Mouse (Mus musculus): ENCODE data around the gene Glipr1. TPM values are rescaled to one million over a fixed set of nuclear protein-coding genes. Genes with fewer than 3 reads are reported as not detected.
A peak's percentile ranks its signal among the peaks of the same experiment; 100 is the strongest.

Glipr1 gene
- total and polyA plus RNA-seq, 2 experiments: 0.32 to 1.0 TPM

- TF ChIP-seq CTCF (IDR thresholded peaks at IDR 0.05; ENCODE audit: low read depth, low read length) (no peak), POLR2A (IDR thresholded peaks at IDR 0.05; ENCODE audit: extremely low read depth, insufficient read depth, low read length) (no peak)
- Histone ChIP-seq H3K4me1 (ENCODE audit: control insufficient read depth, insufficient read depth, low read length) (peaks cover 2% of the 10 kb centered on the region; the same call in 1 of the 2 replicates), H3K27ac (replicated peaks; ENCODE audit: insufficient read depth, low read depth, low read length) (no peak overlapping the region), H3K36me3 (ENCODE audit: control insufficient read depth, insufficient read depth, low read length) (no peaks in the 10 kb centered on the region), H3K79me2 (ENCODE audit: control insufficient read depth, insufficient read depth, low read length) (no peaks in the 10 kb centered on the region), H3K4me3 (ENCODE audit: insufficient read depth, low read depth, low read length) (no peak overlapping the region), H3K27me3 (ENCODE audit: control insufficient read depth, insufficient read depth, low read length) (no peaks in the 10 kb centered on the region), H3K9ac (ENCODE audit: low read depth, low read length) (no peak overlapping the region)
- no peak for DNase-seq (ENCODE audit: extremely low read depth, low read depth, low spot score)
Observed at GRCm38 (mm10) chr10:111997671-111998070, 4.8 kb downstream of the Glipr1 start.

GRCm38 (mm10) chr10:111996911-111997347 lies 5.5 kb downstream of the Glipr1 start:
- H3K9ac ChIP-seq (ENCODE audit: low read depth, low read length): no peak overlapping the region
- TF ChIP-seq POLR2A (IDR thresholded peaks at IDR 0.05; ENCODE audit: extremely low read depth, insufficient read depth, low read length) (no peak), CTCF (IDR thresholded peaks at IDR 0.05; ENCODE audit: low read depth, low read length) (no peak)
- H3K27ac ChIP-seq (replicated peaks; ENCODE audit: insufficient read depth, low read depth, low read length): no peak overlapping the region
- no peaks in the 10 kb centered on the region for H3K79me2 ChIP-seq (ENCODE audit: control insufficient read depth, insufficient read depth, low read length)
- peak; percentile 22 for DNase-seq (ENCODE audit: extremely low read depth, low read depth, low spot score)
- H3K4me3 ChIP-seq (ENCODE audit: insufficient read depth, low read depth, low read length): peak overlapping the region; percentile 30
- H3K4me1 ChIP-seq (ENCODE audit: control insufficient read depth, insufficient read depth, low read length): no peaks in the 10 kb centered on the region
- H3K36me3 ChIP-seq (ENCODE audit: control insufficient read depth, insufficient read depth, low read length): no peaks in the 10 kb centered on the region
- 77% methylated on average over 8 of the region's 8 CpGs for WGBS
- H3K27me3 ChIP-seq (ENCODE audit: control insufficient read depth, insufficient read depth, low read length): no peaks in the 10 kb centered on the region

GRCm38 (mm10) chr10:111996549-111996904 lies 5.9 kb downstream of the Glipr1 start:
- H3K4me3 ChIP-seq (ENCODE audit: insufficient read depth, low read depth, low read length): peak overlapping the region; percentile 30
- no peak for DNase-seq (ENCODE audit: extremely low read depth, low read depth, low spot score)
- H3K36me3 ChIP-seq (ENCODE audit: control insufficient read depth, insufficient read depth, low read length): no peaks in the 10 kb centered on the region
- H3K79me2 ChIP-seq (ENCODE audit: control insufficient read depth, insufficient read depth, low read length): no peaks in the 10 kb centered on the region
- H3K27me3 ChIP-seq (ENCODE audit: control insufficient read depth, insufficient read depth, low read length): no peaks in the 10 kb centered on the region
- no peak overlapping the region for H3K27ac ChIP-seq (replicated peaks; ENCODE audit: insufficient read depth, low read depth, low read length)
- H3K4me1 ChIP-seq (ENCODE audit: control insufficient read depth, insufficient read depth, low read length): no peaks in the 10 kb centered on the region
- TF ChIP-seq POLR2A (IDR thresholded peaks at IDR 0.05; ENCODE audit: extremely low read depth, insufficient read depth, low read length) (no peak), CTCF (IDR thresholded peaks at IDR 0.05; ENCODE audit: low read depth, low read length) (no peak)
- WGBS: 80% methylated on average over 7 of the region's 7 CpGs
- H3K9ac ChIP-seq (ENCODE audit: low read depth, low read length): no peak overlapping the region

GRCm38 (mm10) chr10:111995803-111996548 lies 6.5 kb downstream of the Glipr1 start:
- 92% methylated on average over 11 of the region's 11 CpGs for WGBS
- Histone ChIP-seq H3K79me2 (ENCODE audit: control insufficient read depth, insufficient read depth, low read length) (no peaks in the 10 kb centered on the region), H3K4me3 (ENCODE audit: insufficient read depth, low read depth, low read length) (no peak overlapping the region; the same call in 1 of the 2 replicates), H3K27me3 (ENCODE audit: control insufficient read depth, insufficient read depth, low read length) (no peaks in the 10 kb centered on the region), H3K9ac (ENCODE audit: low read depth, low read length) (no peak overlapping the region), H3K36me3 (ENCODE audit: control insufficient read depth, insufficient read depth, low read length) (no peaks in the 10 kb centered on the region), H3K4me1 (ENCODE audit: control insufficient read depth, insufficient read depth, low read length) (no peaks in the 10 kb centered on the region), H3K27ac (replicated peaks; ENCODE audit: insufficient read depth, low read depth, low read length) (no peak overlapping the region)
- no peak for DNase-seq (ENCODE audit: extremely low read depth, low read depth, low spot score)
- TF ChIP-seq POLR2A (IDR thresholded peaks at IDR 0.05; ENCODE audit: extremely low read depth, insufficient read depth, low read length): no peak
- TF ChIP-seq CTCF (IDR thresholded peaks at IDR 0.05; ENCODE audit: low read depth, low read length): no peak

DNA sequence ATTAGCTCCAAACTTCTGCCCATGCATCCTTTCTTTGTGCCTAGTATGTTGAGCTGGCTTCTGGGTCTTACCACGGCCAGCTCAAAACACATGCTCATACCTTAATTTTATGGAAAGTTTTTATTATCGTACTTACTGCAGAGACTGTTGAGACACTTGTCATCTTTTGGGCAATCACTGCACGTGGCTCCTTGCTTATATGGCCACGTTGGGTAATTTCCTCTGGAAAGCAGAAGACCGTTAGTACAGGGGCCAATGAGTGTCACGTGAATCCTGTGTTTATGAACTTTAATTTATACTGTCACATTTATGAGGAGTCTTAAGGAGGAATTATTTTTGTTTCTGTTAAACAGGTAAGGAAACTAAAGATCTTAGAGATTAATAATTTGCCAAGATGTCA lies 16.0 kb downstream of the Glipr1 start:
- WGBS: 92% methylated on average over 6 of the region's 6 CpGs
- Histone ChIP-seq H3K4me3 (ENCODE audit: insufficient read depth, low read depth, low read length) (no peak overlapping the region), H3K36me3 (ENCODE audit: control insufficient read depth, insufficient read depth, low read length) (peaks cover 45% of the 10 kb centered on the region), H3K9ac (ENCODE audit: low read depth, low read length) (no peak overlapping the region), H3K4me1 (ENCODE audit: control insufficient read depth, insufficient read depth, low read length) (no peaks in the 10 kb centered on the region), H3K79me2 (ENCODE audit: control insufficient read depth, insufficient read depth, low read length) (no peaks in the 10 kb centered on the region), H3K27me3 (ENCODE audit: control insufficient read depth, insufficient read depth, low read length) (no peaks in the 10 kb centered on the region), H3K27ac (replicated peaks; ENCODE audit: insufficient read depth, low read depth, low read length) (no peak overlapping the region)
- no peak for DNase-seq (ENCODE audit: extremely low read depth, low read depth, low spot score)
- TF ChIP-seq POLR2A (IDR thresholded peaks at IDR 0.05; ENCODE audit: extremely low read depth, insufficient read depth, low read length) (no peak), CTCF (IDR thresholded peaks at IDR 0.05; ENCODE audit: low read depth, low read length) (no peak)

GRCm38 (mm10) chr10:111983070-111983469 lies 19.4 kb downstream of the Glipr1 start:
- H3K4me1 ChIP-seq (ENCODE audit: control insufficient read depth, insufficient read depth, low read length): no peaks in the 10 kb centered on the region
- H3K27me3 ChIP-seq (ENCODE audit: control insufficient read depth, insufficient read depth, low read length): no peaks in the 10 kb centered on the region
- no peak for DNase-seq (ENCODE audit: extremely low read depth, low read depth, low spot score)
- TF ChIP-seq POLR2A (IDR thresholded peaks at IDR 0.05; ENCODE audit: extremely low read depth, insufficient read depth, low read length): no peak
- no peak for TF ChIP-seq CTCF (IDR thresholded peaks at IDR 0.05; ENCODE audit: low read depth, low read length)
- no peak overlapping the region for H3K9ac ChIP-seq (ENCODE audit: low read depth, low read length)
- H3K27ac ChIP-seq (replicated peaks; ENCODE audit: insufficient read depth, low read depth, low read length): no peak overlapping the region
- 0 out of 2 replicates have a peak, but pooled peaks cover 4% of the 10 kb centered on the region for H3K79me2 ChIP-seq (ENCODE audit: control insufficient read depth, insufficient read depth, low read length)
- H3K4me3 ChIP-seq (ENCODE audit: insufficient read depth, low read depth, low read length): no peak overlapping the region
- H3K36me3 ChIP-seq (ENCODE audit: control insufficient read depth, insufficient read depth, low read length): peaks cover 68% of the 10 kb centered on the region
- 92% methylated on average over 5 of the region's 5 CpGs for WGBS
